ENCODE assay signal across 7 mouse cellular contexts in genomic region chr4:150237636-150238361, GRCm38 (mm10). TPM values are rescaled to one million over a fixed set of nuclear protein-coding genes. Genes with fewer than 3 reads are reported as not detected.
DNase-seq lines count a peak whose midpoint lies in the region; ATAC-seq and TF ChIP-seq lines count a peak whose summit lies in the region.

No protein-coding gene starts in this region.

- TF ChIP-seq CTCF in CH12.LX (conservative IDR thresholded peaks at IDR 0.05 in 1 of 2, IDR thresholded peaks at IDR 0.05 in 1 of 2; ENCODE audit: low read depth in 2 of 2, low read length in 2 of 2) = no peak

- ATAC-seq in intestine, embryonic 15.5 days = peak; percentile 24; the same call in 1 of the 2 replicates
- ATAC-seq in lung, embryonic 15.5 days (ENCODE audit: borderline replicate concordance, extremely low read depth, low FRiP score, low TSS enrichment) = peak; percentile 14; the same call in 1 of the 2 replicates
- no peak for ATAC-seq in stomach, embryonic 16.5 days (ENCODE audit: insufficient read depth, low FRiP score)

- dilution Hi-C loops in CH12.LX (cut with MboI; ENCODE audit: extremely low pct_ligation_motif_present, extremely low pct_unique_long_range_greater_than_20kb, low sequenced_read_pairs) = no loop called here

- peaks cover 5 to 43% of the 10 kb centered on the region in 2 experiments for H3K4me1 ChIP-seq in CH12.LX (ENCODE audit: control insufficient read depth in 1 of 2, insufficient read depth in 2 of 2)
- H3K4me1 ChIP-seq in erythroblast, embryonic 14.5 days (ENCODE audit: control insufficient read depth) = peaks cover 57% of the 10 kb centered on the region
- peaks cover 34% of the 10 kb centered on the region for H3K4me1 ChIP-seq in intestine, embryonic 15.5 days (replicated peaks)
- peaks cover 45% of the 10 kb centered on the region for H3K4me1 ChIP-seq in lung, embryonic 15.5 days
- H3K4me1 ChIP-seq in stomach, embryonic 16.5 days (ENCODE audit: control insufficient read depth, insufficient read depth, low read length) = peaks cover 42% of the 10 kb centered on the region

- H3K4me2 ChIP-seq in CH12.LX (ENCODE audit: insufficient read depth, low read depth, poor library complexity, severe bottlenecking) = peak overlapping the region; percentile 87
- peak overlapping the region; percentile 78 for H3K4me2 ChIP-seq in intestine, embryonic 15.5 days (replicated peaks)
- peak overlapping the region; percentile 74 for H3K4me2 ChIP-seq in lung, embryonic 15.5 days
- peak overlapping the region; percentile 89 for H3K4me2 ChIP-seq in stomach, embryonic 16.5 days (ENCODE audit: low read depth, low read length)

- no peak for TF ChIP-seq EP300 in CH12.LX (IDR thresholded peaks at IDR 0.05; ENCODE audit: low read length)

- H3K4me3 ChIP-seq in CH12.LX (replicated peaks in 1 of 3; ENCODE audit: low read depth in 2 of 3, low read length in 2 of 3, poor library complexity in 1 of 3) = peak overlapping the region; percentile 97 to 100 (median 98)
- peak overlapping the region; percentile 90 for H3K4me3 ChIP-seq in erythroblast, embryonic 14.5 days (replicated peaks)
- H3K4me3 ChIP-seq in intestine, embryonic 15.5 days (replicated peaks) = peak overlapping the region; percentile 77
- peak overlapping the region; percentile 70 for H3K4me3 ChIP-seq in lung, embryonic 15.5 days
- peak overlapping the region; percentile 72 for H3K4me3 ChIP-seq in stomach, embryonic 16.5 days (replicated peaks; ENCODE audit: low read length)

- no peak for TF ChIP-seq POLR2A in CH12.LX (IDR thresholded peaks at IDR 0.05; ENCODE audit: low read depth, low read length)

- WGBS in intestine, embryonic 15.5 days = under 1% methylated on average over 21 of the region's 21 CpGs
- WGBS in lung, embryonic 15.5 days = under 1% methylated on average over 21 of the region's 21 CpGs
- WGBS in stomach, embryonic 16.5 days = under 1% methylated on average over 21 of the region's 21 CpGs

- no peak for TF ChIP-seq RAD21 in CH12.LX (IDR thresholded peaks at IDR 0.05; ENCODE audit: low read depth, low read length)

- in situ Hi-C loops in CH12.LX (cut with MboI; ENCODE audit: low pct_ligation_motif_present, low pct_unique_long_range_greater_than_20kb, low sequenced_read_pairs) = no loop called here

- peak overlapping the region; percentile 63 for H3K27ac ChIP-seq in CH12.LX (ENCODE audit: insufficient read depth, low read depth)
- peak overlapping the region; percentile 97 for H3K27ac ChIP-seq in intestine, embryonic 15.5 days
- H3K27ac ChIP-seq in lung, embryonic 15.5 days = peak overlapping the region; percentile 97
- H3K27ac ChIP-seq in stomach, embryonic 16.5 days (ENCODE audit: low read length) = peak overlapping the region; percentile 97

- no peaks in the 10 kb centered on the region for H3K9me3 ChIP-seq in CH12.LX (replicated peaks; ENCODE audit: low read length)
- H3K9me3 ChIP-seq in erythroblast, embryonic 14.5 days (ENCODE audit: control insufficient read depth, low read length) = no peaks in the 10 kb centered on the region
- no peaks in the 10 kb centered on the region for H3K9me3 ChIP-seq in intestine, embryonic 15.5 days
- H3K9me3 ChIP-seq in lung, embryonic 15.5 days = no peaks in the 10 kb centered on the region
- no peaks in the 10 kb centered on the region for H3K9me3 ChIP-seq in stomach, embryonic 16.5 days (replicated peaks; ENCODE audit: control insufficient read depth, low read length)

- H3K36me3 ChIP-seq in CH12.LX (replicated peaks in 1 of 2; ENCODE audit: control insufficient read depth in 1 of 2, insufficient read depth in 1 of 2, low read length in 1 of 2) = peaks cover 23 to 39% of the 10 kb centered on the region in 2 experiments
- peaks cover 36% of the 10 kb centered on the region for H3K36me3 ChIP-seq in erythroblast, embryonic 14.5 days (ENCODE audit: control insufficient read depth)
- peaks cover 18% of the 10 kb centered on the region for H3K36me3 ChIP-seq in intestine, embryonic 15.5 days
- H3K36me3 ChIP-seq in lung, embryonic 15.5 days = peaks cover 25% of the 10 kb centered on the region
- H3K36me3 ChIP-seq in stomach, embryonic 16.5 days (ENCODE audit: control insufficient read depth, insufficient read depth, low read length) = peaks cover 20% of the 10 kb centered on the region

- peak overlapping the region; percentile 93 for H3K9ac ChIP-seq in CH12.LX (ENCODE audit: insufficient read depth, low read depth)
- H3K9ac ChIP-seq in intestine, embryonic 15.5 days = peak overlapping the region; percentile 91
- peak overlapping the region; percentile 86 for H3K9ac ChIP-seq in lung, embryonic 15.5 days
- H3K9ac ChIP-seq in stomach, embryonic 16.5 days (ENCODE audit: low read length) = peak overlapping the region; percentile 83

- peak; percentile 45 for DNase-seq in A20 (ENCODE audit: low read depth, low spot score)
- no peak for DNase-seq in CH12.LX (ENCODE audit: extremely low read depth)
- no peak for DNase-seq in retina, postnatal 1 day

- no peaks in the 10 kb centered on the region for H3K27me3 ChIP-seq in CH12.LX (replicated peaks)
- no peaks in the 10 kb centered on the region for H3K27me3 ChIP-seq in erythroblast, embryonic 14.5 days (ENCODE audit: control insufficient read depth)
- H3K27me3 ChIP-seq in intestine, embryonic 15.5 days (replicated peaks) = no peaks in the 10 kb centered on the region
- no peaks in the 10 kb centered on the region for H3K27me3 ChIP-seq in lung, embryonic 15.5 days
- no peaks in the 10 kb centered on the region for H3K27me3 ChIP-seq in stomach, embryonic 16.5 days (ENCODE audit: control insufficient read depth, insufficient read depth, low read length)

- H3K79me2 ChIP-seq in CH12.LX (replicated peaks; ENCODE audit: control insufficient read depth, extremely low read depth, insufficient read depth, poor library complexity, severe bottlenecking) = peaks cover 49% of the 10 kb centered on the region

TF ChIP-seq in CH12.LX, 34 proteins besides CTCF, POLR2A, EP300 and RAD21 (continues in another document):
- TF ChIP-seq SIN3A (IDR thresholded peaks at IDR 0.05; ENCODE audit: low read length) (no peak; the same call in 1 of the 2 replicates), MXI1 (IDR thresholded peaks at IDR 0.05; ENCODE audit: low read depth, low read length) (peak; percentile 79), GABPA (IDR thresholded peaks at IDR 0.05; ENCODE audit: insufficient replicate concordance, low read depth, low read length) (no peak), USF1 (IDR thresholded peaks at IDR 0.05; ENCODE audit: low read depth, low read length) (no peak), TCF12 (IDR thresholded peaks at IDR 0.05; ENCODE audit: low read depth, low read length) (0 out of 2 replicates have a peak, but pooled peaks have one; percentile 19), JUND (conservative IDR thresholded peaks at IDR 0.05; ENCODE audit: low read depth, low read length) (no peak), ZNF384 (IDR thresholded peaks at IDR 0.05; ENCODE audit: low read depth, low read length) (no peak), MAFK (IDR thresholded peaks at IDR 0.05; ENCODE audit: insufficient replicate concordance, low read length) (no peak), MYC (IDR thresholded peaks at IDR 0.05; ENCODE audit: low read depth, low read length) (0 out of 2 replicates have a peak, but pooled peaks have one; percentile 71), NRF1 (IDR thresholded peaks at IDR 0.05; ENCODE audit: low read depth, low read length) (no peak), BHLHE40 (IDR thresholded peaks at IDR 0.05; ENCODE audit: low read depth, low read length) (peak; percentile 22; the same call in 1 of the 2 replicates), E2F4 (IDR thresholded peaks at IDR 0.05; ENCODE audit: insufficient replicate concordance, low read depth, low read length) (no peak), CHD1 (IDR thresholded peaks at IDR 0.05; ENCODE audit: low read depth, low read length) (no peak), PAX5 (IDR thresholded peaks at IDR 0.05; ENCODE audit: low read length) (no peak), ELF1 (IDR thresholded peaks at IDR 0.05; ENCODE audit: low read depth, low read length) (no peak), POLR2AphosphoS2 (IDR thresholded peaks at IDR 0.05; ENCODE audit: low read depth, low read length) (no peak; the same call in 1 of the 2 replicates), CHD2 (IDR thresholded peaks at IDR 0.05; ENCODE audit: low read length) (no peak), JUN (IDR thresholded peaks at IDR 0.05; ENCODE audit: insufficient read depth, low read depth, low read length) (no peak), ETS1 (conservative IDR thresholded peaks at IDR 0.05; ENCODE audit: low read depth, low read length) (no peak), ZKSCAN1 (IDR thresholded peaks at IDR 0.05; ENCODE audit: borderline replicate concordance, low read depth, low read length) (no peak), ZC3H11A (IDR thresholded peaks at IDR 0.05; ENCODE audit: low read depth, low read length) (no peak)

RNA-seq across cellular contexts. Expression of gene Eno1, which starts 1.3 kb away (rescaled TPM):
- total RNA-seq in CH12.LX (2012; rRNA removed) (1,210 and 1,985 TPM in 2 replicates), CH12.LX (2014; rRNA removed) (903 and 1,109 TPM in 2 replicates)
- polyA plus RNA-seq in CH12.LX (2012; ENCODE audit: insufficient read length, low read depth) = 1,272 and 1,619 TPM in 2 replicates
- 25.2 and 47.2 TPM in 2 replicates for polyA plus RNA-seq in erythroblast, embryonic 14.5 days (2012)
- polyA plus RNA-seq in intestine, embryonic 15.5 days (2015; fragmentation: Nextera tagmentation; extraction: Ambion mirVana) = 1,894 and 1,951 TPM in 2 replicates
- 1,793 and 1,844 TPM in 2 replicates for polyA plus RNA-seq in lung, embryonic 15.5 days (2015; fragmentation: Nextera tagmentation; extraction: Ambion mirVana)
- polyA plus RNA-seq in stomach, embryonic 16.5 days (2015; fragmentation: Nextera tagmentation; extraction: Ambion mirVana) = 1,435 and 1,468 TPM in 2 replicates

RNA-seq across cellular contexts. Expression of gene Car6, which starts 36.7 kb away (rescaled TPM):
- total RNA-seq in CH12.LX (2012; rRNA removed) (not detected in 2 replicates), CH12.LX (2014; rRNA removed) (not detected in 2 replicates)
- not detected in 2 replicates for polyA plus RNA-seq in CH12.LX (2012; ENCODE audit: insufficient read length, low read depth)
- polyA plus RNA-seq in erythroblast, embryonic 14.5 days (2012) = not detected in 2 replicates
- polyA plus RNA-seq in intestine, embryonic 15.5 days (2015; fragmentation: Nextera tagmentation; extraction: Ambion mirVana) = not detected in 2 replicates
- polyA plus RNA-seq in lung, embryonic 15.5 days (2015; fragmentation: Nextera tagmentation; extraction: Ambion mirVana) = not detected in 2 replicates
- polyA plus RNA-seq in stomach, embryonic 16.5 days (2015; fragmentation: Nextera tagmentation; extraction: Ambion mirVana) = not detected in 2 replicates

RNA-seq across cellular contexts. Expression of gene Rere, which starts 43.6 kb away (rescaled TPM):
- 8.2 and 8.7 TPM in 2 replicates for total RNA-seq in CH12.LX (2012; rRNA removed)
- total RNA-seq in CH12.LX (2014; rRNA removed) = 3.1 and 3.4 TPM in 2 replicates
- polyA plus RNA-seq in CH12.LX (2012; ENCODE audit: insufficient read length, low read depth) = 28.2 and 36.5 TPM in 2 replicates
- polyA plus RNA-seq in erythroblast, embryonic 14.5 days (2012) = 3.1 and 3.5 TPM in 2 replicates
- polyA plus RNA-seq in intestine, embryonic 15.5 days (2015; fragmentation: Nextera tagmentation; extraction: Ambion mirVana) = 25.6 and 28.4 TPM in 2 replicates
- 25.8 and 31.9 TPM in 2 replicates for polyA plus RNA-seq in lung, embryonic 15.5 days (2015; fragmentation: Nextera tagmentation; extraction: Ambion mirVana)
- 19.4 and 23.1 TPM in 2 replicates for polyA plus RNA-seq in stomach, embryonic 16.5 days (2015; fragmentation: Nextera tagmentation; extraction: Ambion mirVana)

Comparison
In these comparisons a context has a peak if more than half of its experiments do, and no peak if none do; other contexts are left out.
1. RNA of gene Eno1, which starts 1.3 kb away (polyA plus RNA-seq): 1,894 to 1,951 TPM in intestine, embryonic 15.5 days, 1,793 to 1,844 TPM in lung, embryonic 15.5 days, 1,435 to 1,468 TPM in stomach, embryonic 16.5 days and 1,272 to 1,619 TPM in CH12.LX; 25.2 to 47.2 TPM in erythroblast, embryonic 14.5 days; every median in the first group is over 10 times any median in the second.
2. Peak in every context shown above with its lines, with median percentiles within 50 percentile points of each other: H3K27ac ChIP-seq, H3K4me2 ChIP-seq, H3K4me3 ChIP-seq and H3K9ac ChIP-seq.